Mouse (Mus musculus): Measurements from ENCODE around the gene Pkn3.
A peak's percentile ranks its signal among the peaks of the same experiment; 100 is the strongest.

The Pkn3 gene

GRCm38 (mm10) chr2:30063791-30064190 is 13.7 kb upstream of the Pkn3 start:
- no peak for DNase-seq

GRCm38 (mm10) chr2:30064298-30064697 is 13.2 kb upstream of the Pkn3 start:
- DNase-seq: no peak

- peak; percentile 92 to 93 for DNase-seq
Observed at GRCm38 (mm10) chr2:30066046-30066901, 11.2 kb upstream of the Pkn3 start.

GRCm38 (mm10) chr2:30067031-30067888 is 10.2 kb upstream of the Pkn3 start:
- peak; percentile 44 to 47 for DNase-seq

- no peak for DNase-seq
Observed at GRCm38 (mm10) chr2:30067962-30068361, 9.5 kb upstream of the Pkn3 start.

- no peak for DNase-seq
Observed at GRCm38 (mm10) chr2:30072875-30073274, 4.6 kb upstream of the Pkn3 start.

- DNase-seq: no peak
Observed at GRCm38 (mm10) chr2:30073285-30073684, 4.2 kb upstream of the Pkn3 start.

- no peak for DNase-seq
Observed at GRCm38 (mm10) chr2:30075625-30076024, 1.9 kb upstream of the Pkn3 start.

GRCm38 (mm10) chr2:30076439-30076838 is 1.0 kb upstream of the Pkn3 start:
- no peak for DNase-seq

GRCm38 (mm10) chr2:30076959-30077358 is 525 bp upstream of the Pkn3 start:
- no peak for DNase-seq

GRCm38 (mm10) chr2:30078349-30078712 is 847 bp downstream of the Pkn3 start:
- no peak for DNase-seq

GRCm38 (mm10) chr2:30078760-30079159 is 1.3 kb downstream of the Pkn3 start:
- DNase-seq: no peak

GRCm38 (mm10) chr2:30080181-30080800 is 2.8 kb downstream of the Pkn3 start:
- DNase-seq: no peak

GRCm38 (mm10) chr2:30084113-30084512 is 6.6 kb downstream of the Pkn3 start:
- DNase-seq: no peak

- DNase-seq: no peak
Observed at GRCm38 (mm10) chr2:30084632-30085031, 7.1 kb downstream of the Pkn3 start.

GRCm38 (mm10) chr2:30087310-30087709 is 9.8 kb downstream of the Pkn3 start:
- DNase-seq: no peak

GRCm38 (mm10) chr2:30091521-30091920 is 14.0 kb downstream of the Pkn3 start:
- DNase-seq: no peak

GRCm38 (mm10) chr2:30092280-30092918 is 14.9 kb downstream of the Pkn3 start:
- no peak for DNase-seq

GRCm38 (mm10) chr2:30093471-30094207 is 16.2 kb downstream of the Pkn3 start, which contains the start of gene Zdhhc12:
TSS of gene Zdhhc12 (minus strand) at chr2:30093648.
- DNase-seq: peak; percentile 99 to 100

GRCm38 (mm10) chr2:30094208-30094588 is 16.7 kb downstream of the Pkn3 start:
- no peak for DNase-seq

- DNase-seq: peak in 1 of 2 experiments; percentile 35
Observed at GRCm38 (mm10) chr2:30095882-30096527, 18.5 kb downstream of the Pkn3 start.

- DNase-seq: no peak
Observed at GRCm38 (mm10) chr2:30100214-30100613, 22.7 kb downstream of the Pkn3 start.
